Comparison of ENCODE assay signal across 34 mouse cellular contexts in the genomic region with DNA sequence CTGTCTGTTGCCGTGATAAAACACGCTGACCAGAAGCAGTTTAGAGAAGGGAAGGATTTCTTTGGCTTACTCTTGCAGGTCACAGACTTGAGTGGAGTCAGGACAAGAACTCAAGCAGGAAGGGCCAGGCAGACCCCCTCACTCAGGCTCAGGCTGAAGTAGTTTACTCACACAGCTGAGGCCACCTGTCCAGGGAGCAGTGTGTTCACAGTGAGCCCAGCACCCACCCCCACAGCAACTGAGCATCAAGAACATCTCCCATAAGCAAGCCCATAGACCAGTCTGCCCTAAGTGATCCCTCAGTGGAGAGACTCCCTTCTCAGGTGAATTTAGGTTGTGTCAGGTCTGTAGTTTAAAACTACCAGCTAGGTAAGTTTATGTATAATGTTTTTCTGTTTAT. TPM values are rescaled to one million over a fixed set of nuclear protein-coding genes. Genes with fewer than 3 reads are reported as not detected.
"Had no signal": no experiment of that assay in that cellular context is flagged by ENCODE, and none has a peak within 500 bp of the region (broad histone marks: within the 10 kb centered on the region; RNA-seq: fewer than 3 reads in every experiment).

No protein-coding gene starts in this region.

RNA-seq across cellular contexts. Expression of a gene that starts 6.6 kb away (rescaled TPM):
- total RNA-seq: layer of hippocampus, adult 18-20 months; layer of hippocampus, postnatal 36 days; left cerebral cortex, postnatal 25 days; left cerebral cortex, postnatal 4 days had no signal
- polyA plus RNA-seq: heart, embryonic 11.5 days; heart, embryonic 14.5 days; hindbrain, embryonic 10.5 days; inflammation-experienced regulatory T-cells, adult 6 months; limb, embryonic 11.5 days; limb, embryonic 13.5 days had no signal

RNA-seq across cellular contexts. Expression of a gene that starts 22.0 kb away (rescaled TPM):
- total RNA-seq: gastrocnemius, adult 2 months; gastrocnemius, postnatal 10 days; gastrocnemius, postnatal 25 days; gastrocnemius, postnatal 4 days; granulocyte monocyte progenitor cell, adult 5-6 weeks; heart, adult 2 months; heart, postnatal 10 days; heart, postnatal 25 days; heart, postnatal 4 days; layer of hippocampus, adult 18-20 months; layer of hippocampus, adult 8-10 months; layer of hippocampus, postnatal 14 days; layer of hippocampus, postnatal 36 days; left cerebral cortex, adult 18-20 months; left cerebral cortex, adult 8-10 months; left cerebral cortex, postnatal 10 days; left cerebral cortex, postnatal 25 days; left cerebral cortex, postnatal 4 days had no signal
- polyA plus RNA-seq: heart, adult 2 months; heart, embryonic 11.5 days; heart, embryonic 14.5 days; heart, embryonic 16.5 days; hindbrain, embryonic 10.5 days; hindbrain, embryonic 12.5 days; hindbrain, embryonic 14.5 days; hindbrain, embryonic 16.5 days; intestine, embryonic 15.5 days; kidney, embryonic 15.5 days; large intestine, adult 2 months; limb, embryonic 11.5 days; limb, embryonic 13.5 days; limb, embryonic 15.5 days; liver, embryonic 11.5 days had no signal

RNA-seq across cellular contexts. Expression of a gene that starts 25.0 kb away (rescaled TPM):
- polyA plus RNA-seq: heart, embryonic 11.5 days had no signal

RNA-seq across cellular contexts. Expression of a gene that starts 39.0 kb away (rescaled TPM):
- total RNA-seq: gastrocnemius, adult 2 months; gastrocnemius, postnatal 10 days; gastrocnemius, postnatal 25 days; gastrocnemius, postnatal 4 days; granulocyte monocyte progenitor cell, adult 5-6 weeks; heart, adult 2 months; heart, postnatal 10 days; heart, postnatal 25 days; heart, postnatal 4 days; layer of hippocampus, adult 18-20 months; layer of hippocampus, adult 8-10 months; layer of hippocampus, postnatal 14 days; layer of hippocampus, postnatal 36 days; left cerebral cortex, adult 18-20 months; left cerebral cortex, adult 8-10 months; left cerebral cortex, postnatal 10 days; left cerebral cortex, postnatal 25 days; left cerebral cortex, postnatal 4 days had no signal
- polyA plus RNA-seq: frontal cortex, adult 2 months; heart, adult 2 months; heart, embryonic 11.5 days; heart, embryonic 14.5 days; heart, embryonic 16.5 days; hindbrain, embryonic 10.5 days; hindbrain, embryonic 12.5 days; hindbrain, embryonic 14.5 days; hindbrain, embryonic 16.5 days; inflammation-experienced regulatory T-cells, adult 6 months; limb, embryonic 11.5 days; limb, embryonic 13.5 days; limb, embryonic 15.5 days; liver, embryonic 11.5 days had no signal
